Mouse (Mus musculus): ENCODE data around the gene Slc10a6. TPM values are rescaled to one million over a fixed set of nuclear protein-coding genes. Genes with fewer than 3 reads are reported as not detected.
A peak's percentile ranks its signal among the peaks of the same experiment; 100 is the strongest.

Slc10a6 gene
- polyA plus RNA-seq, 1 experiment: 0.88 TPM

DNA sequence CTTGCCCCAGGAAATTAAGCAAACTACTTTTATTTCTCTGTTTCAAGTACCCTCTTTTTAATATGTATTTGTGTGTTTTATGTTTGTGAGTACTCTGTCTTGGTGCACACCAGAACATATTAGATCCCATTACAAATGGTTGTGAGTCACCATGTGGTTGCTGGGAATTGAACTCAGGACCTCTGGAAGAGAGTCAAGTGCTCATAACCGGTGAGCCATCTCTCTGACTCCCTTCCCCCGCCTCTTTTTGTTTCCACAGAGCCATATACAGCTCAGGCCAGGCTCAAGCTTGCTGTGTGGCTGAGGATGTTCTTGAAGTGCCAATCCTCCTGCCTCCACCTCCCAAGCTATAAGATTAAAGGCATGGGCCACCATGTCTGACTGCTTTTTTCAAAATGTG lies 36.7 kb upstream of the Slc10a6 start:
- TF ChIP-seq POLR2A (IDR thresholded peaks at IDR 0.05; ENCODE audit: low read depth, low read length): no peak
- TF ChIP-seq CTCF (conservative IDR thresholded peaks at IDR 0.05; ENCODE audit: insufficient read depth, insufficient read length, low read depth, low read length): no peak
- no peaks in the 10 kb centered on the region for H3K27me3 ChIP-seq (replicated peaks; ENCODE audit: control insufficient read depth, insufficient read depth, low read length)
- H3K4me3 ChIP-seq (ENCODE audit: insufficient read depth, low read depth, low read length): no peak overlapping the region
- H3K27ac ChIP-seq (ENCODE audit: insufficient read depth, low read depth, low read length): no peak overlapping the region
- 66% methylated on average over 2 of the region's 2 CpGs for WGBS
- no peaks in the 10 kb centered on the region for H3K4me1 ChIP-seq (ENCODE audit: control insufficient read depth, insufficient read depth, low read length)
- no peaks in the 10 kb centered on the region for H3K36me3 ChIP-seq (ENCODE audit: control insufficient read depth, insufficient read depth, low read length)
- DNase-seq: no peak

- 78% methylated on average over 9 of the region's 9 CpGs for WGBS
- Histone ChIP-seq H3K36me3 (ENCODE audit: control insufficient read depth, insufficient read depth, low read length) (no peaks in the 10 kb centered on the region), H3K27ac (ENCODE audit: insufficient read depth, low read depth, low read length) (no peak overlapping the region), H3K4me3 (ENCODE audit: insufficient read depth, low read depth, low read length) (no peak overlapping the region), H3K27me3 (replicated peaks; ENCODE audit: control insufficient read depth, insufficient read depth, low read length) (no peaks in the 10 kb centered on the region), H3K4me1 (ENCODE audit: control insufficient read depth, insufficient read depth, low read length) (no peaks in the 10 kb centered on the region)
- TF ChIP-seq POLR2A (IDR thresholded peaks at IDR 0.05; ENCODE audit: low read depth, low read length): no peak
- no peak for TF ChIP-seq CTCF (conservative IDR thresholded peaks at IDR 0.05; ENCODE audit: insufficient read depth, insufficient read length, low read depth, low read length)
- DNase-seq: no peak
These were observed 35.7 kb upstream of the Slc10a6 start for GRCm38 (mm10) chr5:103664932-103665331.

GRCm38 (mm10) chr5:103659571-103659970 lies 30.4 kb upstream of the Slc10a6 start:
- 14% methylated on average over 3 of the region's 3 CpGs for WGBS
- no peaks in the 10 kb centered on the region for H3K27me3 ChIP-seq (replicated peaks; ENCODE audit: control insufficient read depth, insufficient read depth, low read length)
- H3K27ac ChIP-seq (ENCODE audit: insufficient read depth, low read depth, low read length): no peak overlapping the region
- H3K4me1 ChIP-seq (ENCODE audit: control insufficient read depth, insufficient read depth, low read length): no peaks in the 10 kb centered on the region
- no peak for TF ChIP-seq POLR2A (IDR thresholded peaks at IDR 0.05; ENCODE audit: low read depth, low read length)
- no peak; the same call in 1 of the 2 replicates for TF ChIP-seq CTCF (conservative IDR thresholded peaks at IDR 0.05; ENCODE audit: insufficient read depth, insufficient read length, low read depth, low read length)
- no peaks in the 10 kb centered on the region for H3K36me3 ChIP-seq (ENCODE audit: control insufficient read depth, insufficient read depth, low read length)
- H3K4me3 ChIP-seq (ENCODE audit: insufficient read depth, low read depth, low read length): no peak overlapping the region
- DNase-seq: peak; percentile 65

- no peak for TF ChIP-seq CTCF (conservative IDR thresholded peaks at IDR 0.05; ENCODE audit: insufficient read depth, insufficient read length, low read depth, low read length)
- TF ChIP-seq POLR2A (IDR thresholded peaks at IDR 0.05; ENCODE audit: low read depth, low read length): no peak
- H3K27ac ChIP-seq (ENCODE audit: insufficient read depth, low read depth, low read length): no peak overlapping the region
- DNase-seq: no peak
- no peaks in the 10 kb centered on the region for H3K36me3 ChIP-seq (ENCODE audit: control insufficient read depth, insufficient read depth, low read length)
- WGBS: 61% methylated on average over 5 of the region's 5 CpGs
- no peak overlapping the region for H3K4me3 ChIP-seq (ENCODE audit: insufficient read depth, low read depth, low read length)
- no peaks in the 10 kb centered on the region for H3K27me3 ChIP-seq (replicated peaks; ENCODE audit: control insufficient read depth, insufficient read depth, low read length)
- H3K4me1 ChIP-seq (ENCODE audit: control insufficient read depth, insufficient read depth, low read length): no peaks in the 10 kb centered on the region
These were observed 29.7 kb upstream of the Slc10a6 start for GRCm38 (mm10) chr5:103658921-103659320.

GRCm38 (mm10) chr5:103655346-103656118 lies 26.3 kb upstream of the Slc10a6 start, which contains the start of gene 1700016H13Rik:
1700016H13Rik (minus strand) TSS chr5:103656010.
- DNase-seq: peak; percentile 72
- no peak for TF ChIP-seq POLR2A (IDR thresholded peaks at IDR 0.05; ENCODE audit: low read depth, low read length)
- TF ChIP-seq CTCF (conservative IDR thresholded peaks at IDR 0.05; ENCODE audit: insufficient read depth, insufficient read length, low read depth, low read length): peak; percentile 54
- no peaks in the 10 kb centered on the region for H3K4me1 ChIP-seq (ENCODE audit: control insufficient read depth, insufficient read depth, low read length)
- WGBS: 6% methylated on average over 56 of the region's 56 CpGs
- no peak within 1 kb of the TSS for H3K27ac ChIP-seq (ENCODE audit: insufficient read depth, low read depth, low read length)
- peak within 1 kb of the TSS; percentile 34 for H3K4me3 ChIP-seq (ENCODE audit: insufficient read depth, low read depth, low read length)
- H3K27me3 ChIP-seq (replicated peaks; ENCODE audit: control insufficient read depth, insufficient read depth, low read length): no peaks in the 10 kb centered on the region
- H3K36me3 ChIP-seq (ENCODE audit: control insufficient read depth, insufficient read depth, low read length): no peaks in the 10 kb centered on the region

- TF ChIP-seq POLR2A (IDR thresholded peaks at IDR 0.05; ENCODE audit: low read depth, low read length): no peak
- TF ChIP-seq CTCF (conservative IDR thresholded peaks at IDR 0.05; ENCODE audit: insufficient read depth, insufficient read length, low read depth, low read length): no peak
- no peak overlapping the region for H3K27ac ChIP-seq (ENCODE audit: insufficient read depth, low read depth, low read length)
- no peaks in the 10 kb centered on the region for H3K27me3 ChIP-seq (replicated peaks; ENCODE audit: control insufficient read depth, insufficient read depth, low read length)
- WGBS: 55% methylated on average over 4 of the region's 4 CpGs
- DNase-seq: no peak
- H3K36me3 ChIP-seq (ENCODE audit: control insufficient read depth, insufficient read depth, low read length): no peaks in the 10 kb centered on the region
- no peak overlapping the region for H3K4me3 ChIP-seq (ENCODE audit: insufficient read depth, low read depth, low read length)
- H3K4me1 ChIP-seq (ENCODE audit: control insufficient read depth, insufficient read depth, low read length): no peaks in the 10 kb centered on the region
These were observed 25.6 kb upstream of the Slc10a6 start for GRCm38 (mm10) chr5:103654780-103655179.

- Histone ChIP-seq H3K27me3 (replicated peaks; ENCODE audit: control insufficient read depth, insufficient read depth, low read length) (no peaks in the 10 kb centered on the region), H3K36me3 (ENCODE audit: control insufficient read depth, insufficient read depth, low read length) (no peaks in the 10 kb centered on the region), H3K27ac (ENCODE audit: insufficient read depth, low read depth, low read length) (no peak overlapping the region), H3K4me3 (ENCODE audit: insufficient read depth, low read depth, low read length) (no peak overlapping the region), H3K4me1 (ENCODE audit: control insufficient read depth, insufficient read depth, low read length) (no peaks in the 10 kb centered on the region)
- peak; percentile 61 for TF ChIP-seq CTCF (conservative IDR thresholded peaks at IDR 0.05; ENCODE audit: insufficient read depth, insufficient read length, low read depth, low read length)
- TF ChIP-seq POLR2A (IDR thresholded peaks at IDR 0.05; ENCODE audit: low read depth, low read length): no peak
- DNase-seq: peak; percentile 31
- WGBS: 52% methylated on average over 6 of the region's 6 CpGs
These were observed 25.0 kb upstream of the Slc10a6 start for GRCm38 (mm10) chr5:103654225-103654624.
